Mouse (Mus musculus) liver, adult (tissue): ENCODE results near the gene Pla2g7.

Experiments used
- GATA4 ChIP-seq: IDR thresholded peaks from 2 replicates; pipeline ENCODE4 v1.6.1; 2014; ENCODE audit warnings: mild to moderate bottlenecking, low read length; ENCODE audit not compliant: insufficient replicate concordance

Gene Pla2g7

GRCm38 (mm10) chr17:43612221-43612620 lies 44.3 kb downstream of the Pla2g7 start:
- no peak for TF ChIP-seq GATA4

DNA sequence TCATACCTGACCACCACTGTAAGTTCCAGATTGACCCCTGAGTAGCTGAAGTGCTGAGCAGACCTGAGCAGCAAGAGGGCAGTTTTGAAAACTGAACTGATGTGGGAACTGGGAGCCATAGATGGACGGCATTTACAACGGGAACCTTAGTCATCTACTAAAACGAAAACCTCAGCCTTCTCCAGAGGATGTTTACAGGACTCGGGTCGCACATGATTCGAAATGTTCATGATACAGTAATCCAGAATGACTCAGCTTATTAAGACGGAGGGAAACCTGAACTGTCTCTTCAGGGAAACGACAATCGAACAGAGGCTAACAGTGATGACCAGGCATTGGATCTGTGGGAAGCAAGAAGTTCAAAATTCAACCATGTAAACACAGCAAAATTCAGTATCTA lies 51.3 kb downstream of the Pla2g7 start:
- no peak for TF ChIP-seq GATA4

- no peak for TF ChIP-seq GATA4
Observed at GRCm38 (mm10) chr17:43622076-43622475, 54.2 kb downstream of the Pla2g7 start.

- no peak for TF ChIP-seq GATA4
Observed at GRCm38 (mm10) chr17:43628246-43628645, 60.3 kb downstream of the Pla2g7 start.

DNA sequence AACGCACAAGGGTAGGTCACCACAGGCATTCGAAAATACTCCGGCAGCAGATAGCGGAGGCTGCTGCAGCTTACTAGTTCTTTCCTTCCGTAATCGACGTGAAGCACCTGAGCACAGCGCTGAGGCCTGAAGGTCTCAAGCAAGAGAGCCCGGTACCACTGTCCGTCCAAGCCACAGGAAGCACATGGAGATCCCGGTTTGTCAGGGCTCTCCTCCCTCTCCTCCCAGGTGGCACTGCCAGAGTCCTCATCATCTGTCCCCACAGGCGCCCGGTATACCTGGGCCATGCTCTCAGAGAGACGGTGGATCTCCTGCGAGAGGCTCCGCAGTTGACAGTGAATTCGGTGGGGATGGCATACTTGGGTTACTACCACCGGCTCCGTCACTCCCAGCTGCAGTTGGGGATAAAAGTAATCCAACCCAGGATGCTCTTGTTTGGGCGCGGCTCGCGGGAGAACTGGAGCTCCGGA lies 61.2 kb downstream of the Pla2g7 start:
- TF ChIP-seq GATA4 = no peak

GRCm38 (mm10) chr17:43629496-43630426 lies 61.9 kb downstream of the Pla2g7 start, which contains the start of gene Tdrd6:
Gene Tdrd6 (minus strand): TSS chr17:43630299.
- TF ChIP-seq GATA4 = no peak

DNA sequence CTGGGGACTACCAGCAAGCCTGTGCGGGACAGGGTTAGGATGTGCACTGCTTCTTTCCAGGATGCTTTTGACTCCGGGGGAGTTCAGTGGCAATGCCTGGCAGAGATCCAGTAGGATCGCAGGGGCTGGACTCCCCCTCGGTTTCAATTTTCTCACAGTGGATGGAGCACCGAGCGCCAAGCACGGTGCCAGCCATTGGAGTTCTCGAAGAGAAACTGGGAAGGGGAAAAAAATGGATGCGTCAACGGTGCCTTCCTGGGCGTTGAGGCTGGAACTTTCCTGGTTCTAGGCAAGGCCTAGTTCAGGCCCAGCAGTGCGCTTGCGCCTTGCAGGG lies 62.5 kb downstream of the Pla2g7 start:
- TF ChIP-seq GATA4 = no peak

DNA sequence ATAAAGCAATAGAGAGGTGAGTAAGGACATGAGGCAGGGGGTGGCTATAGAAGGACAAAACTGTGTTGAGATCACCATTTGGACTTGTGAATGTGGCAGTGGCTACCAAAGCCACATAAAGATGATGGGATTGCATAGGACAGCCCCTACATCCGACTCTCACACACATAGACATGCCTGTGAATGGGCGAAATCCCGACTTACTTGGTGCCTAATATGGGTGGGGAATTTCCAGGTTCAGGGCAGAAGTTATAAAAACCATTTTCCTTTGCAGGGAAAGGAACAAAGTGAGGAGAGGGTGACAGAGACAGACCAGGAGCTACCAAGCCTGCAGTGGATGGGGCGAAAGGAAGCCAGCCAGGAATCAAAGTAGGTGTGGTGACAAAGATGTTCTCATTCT lies 69.2 kb downstream of the Pla2g7 start:
- TF ChIP-seq GATA4 = no peak

GRCm38 (mm10) chr17:43640825-43641224 lies 72.9 kb downstream of the Pla2g7 start:
- no peak for TF ChIP-seq GATA4

- TF ChIP-seq GATA4 = no peak
Observed at GRCm38 (mm10) chr17:43643191-43643590, 75.3 kb downstream of the Pla2g7 start.

- TF ChIP-seq GATA4 = peak; percentile 41; the same call in 1 of the 2 replicates
Observed at GRCm38 (mm10) chr17:43644375-43644774, 76.5 kb downstream of the Pla2g7 start.

DNA sequence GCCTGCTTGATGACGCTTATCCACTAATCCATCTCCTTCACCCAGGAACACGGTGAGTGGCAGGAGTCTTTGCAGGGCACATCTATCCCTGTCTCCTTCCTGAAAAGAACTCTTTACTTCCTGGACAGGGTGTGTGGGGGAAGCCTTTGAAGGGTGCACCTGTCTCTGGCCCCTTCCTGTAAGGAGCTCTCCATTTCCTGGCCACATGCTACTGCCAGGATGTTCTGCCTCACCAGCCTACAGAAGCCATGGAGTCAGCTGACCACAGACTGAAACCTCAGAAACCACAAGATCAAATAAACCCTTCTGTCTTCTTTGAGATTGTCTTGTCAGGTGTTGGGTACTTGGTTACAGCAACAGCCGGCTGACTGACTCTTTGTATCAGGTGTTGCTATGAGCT lies 77.2 kb downstream of the Pla2g7 start:
- no peak for TF ChIP-seq GATA4

DNA sequence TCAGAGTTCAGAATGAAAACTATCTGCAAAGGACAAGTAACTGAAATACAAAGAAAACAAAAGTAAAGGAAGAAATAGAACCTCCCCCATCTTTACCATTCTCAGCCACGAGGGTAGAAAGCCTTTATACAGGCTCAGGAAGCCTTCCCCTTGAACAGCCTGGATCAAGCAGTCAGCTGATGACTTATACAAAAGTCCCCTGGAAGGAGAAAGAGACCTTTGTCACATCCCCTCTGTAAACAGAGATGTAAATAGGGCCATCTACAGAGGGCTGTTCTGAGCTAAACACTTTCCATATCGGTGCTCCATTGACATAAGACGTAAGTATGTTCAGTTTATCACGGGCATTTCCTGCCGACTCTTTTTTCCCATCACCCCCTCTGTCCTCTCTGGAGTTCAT lies 79.0 kb downstream of the Pla2g7 start:
- TF ChIP-seq GATA4 = no peak

GRCm38 (mm10) chr17:43649641-43650436 lies 81.9 kb downstream of the Pla2g7 start:
- TF ChIP-seq GATA4 = no peak

GRCm38 (mm10) chr17:43651314-43652046 lies 83.6 kb downstream of the Pla2g7 start:
- no peak for TF ChIP-seq GATA4
